Mouse (Mus musculus): ENCODE measurements at regions not wholly inside any gene's neighbourhood (a gene's known extent, or its start where the extent isn't known, plus 50 kb on each side); places are given as distances from the start of the nearest gene placed in this dataset.

GRCm38 (mm10) chr1:124652251-124652861 is 607.0 kb upstream of the Dpp10 start:
- no peak for DNase-seq

GRCm38 (mm10) chr1:124635246-124635768 is 589.9 kb upstream of the Dpp10 start:
- DNase-seq, result no peak

- no peak for DNase-seq
Measured at GRCm38 (mm10) chr1:124630084-124630483, 584.7 kb upstream of the Dpp10 start.

DNA sequence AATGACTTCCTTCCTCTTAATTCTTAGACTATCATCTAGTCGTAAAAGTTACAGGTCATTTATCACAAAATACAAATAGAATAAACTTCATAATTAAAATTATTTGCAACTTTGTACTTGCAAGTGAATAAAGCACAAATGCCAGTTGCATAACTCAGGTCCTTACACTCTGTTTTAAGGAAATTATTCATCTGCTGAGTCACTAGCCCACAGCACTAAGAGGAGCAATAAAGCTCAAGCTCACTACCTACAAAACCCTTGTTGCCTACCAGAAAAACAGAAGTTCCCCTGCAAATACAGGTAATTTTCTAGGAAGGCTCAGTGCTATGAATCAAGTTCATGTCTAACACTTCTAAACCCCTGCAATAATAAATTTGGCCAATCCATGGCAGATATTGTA is 539.3 kb upstream of the Dpp10 start:
- no peak for DNase-seq

Data from right cerebral cortex, postnatal 4 days (tissue).